Mouse (Mus musculus) right cerebral cortex, adult 2 months (tissue): ENCODE data around the gene Yrdc.
A peak's percentile ranks its signal among the peaks of the same experiment; 100 is the strongest.

Experiments
- DNase-seq, 2 experiments: peaks; one replicate each; pipeline ENCODE4 v3.0.0; 2021 to 2022; ENCODE audit warnings: low spot score in 2 of 2

Gene Yrdc

GRCm38 (mm10) chr4:124849631-124850260 is 733 bp upstream of the Yrdc start:
- DNase-seq = peak; percentile 67 to 80

GRCm38 (mm10) chr4:124850933-124851658 is 617 bp downstream of the Yrdc start, which contains the start of gene 1110065P20Rik:
Gene 1110065P20Rik, minus strand, starts transcription at chr4:124851196.
- peak; percentile 68 to 76 for DNase-seq

GRCm38 (mm10) chr4:124856294-124856693 is 5.8 kb downstream of the Yrdc start:
- peak; percentile 43 to 46 for DNase-seq

- no peak for DNase-seq
Observed at GRCm38 (mm10) chr4:124858370-124858769, 7.9 kb downstream of the Yrdc start.

GRCm38 (mm10) chr4:124860446-124860845 is 10.0 kb downstream of the Yrdc start:
- DNase-seq = no peak

GRCm38 (mm10) chr4:124861283-124862188 is 11.1 kb downstream of the Yrdc start, which contains the start of gene Maneal:
Gene Maneal, minus strand, starts transcription at chr4:124862171.
- DNase-seq = peak in 1 of 2 experiments; percentile 34

- DNase-seq = no peak
Observed at GRCm38 (mm10) chr4:124872719-124873118, 22.2 kb downstream of the Yrdc start.

GRCm38 (mm10) chr4:124880599-124880998 is 30.1 kb downstream of the Yrdc start, which contains the start of gene Epha10:
Gene Epha10, plus strand, starts transcription at chr4:124880899.
- DNase-seq = no peak

GRCm38 (mm10) chr4:124881341-124881908 is 30.9 kb downstream of the Yrdc start:
- peak; percentile 84 to 86 for DNase-seq

GRCm38 (mm10) chr4:124882151-124882729 is 31.8 kb downstream of the Yrdc start:
- DNase-seq = peak in 1 of 2 experiments; percentile 29

GRCm38 (mm10) chr4:124888702-124889101 is 38.2 kb downstream of the Yrdc start:
- peak in 1 of 2 experiments; percentile 53 for DNase-seq

- no peak for DNase-seq
Observed at GRCm38 (mm10) chr4:124889935-124890334, 39.5 kb downstream of the Yrdc start.

GRCm38 (mm10) chr4:124890831-124891230 is 40.4 kb downstream of the Yrdc start:
- DNase-seq = peak in 1 of 2 experiments; percentile 45

GRCm38 (mm10) chr4:124893769-124894168 is 43.3 kb downstream of the Yrdc start:
- no peak for DNase-seq

- DNase-seq = peak; percentile 54 to 65
Observed at GRCm38 (mm10) chr4:124894508-124895428, 44.3 kb downstream of the Yrdc start.

GRCm38 (mm10) chr4:124898428-124898827 is 47.9 kb downstream of the Yrdc start:
- DNase-seq = no peak

GRCm38 (mm10) chr4:124899906-124900305 is 49.4 kb downstream of the Yrdc start:
- DNase-seq = no peak
